Mouse (Mus musculus) heart, embryonic 15.5 days (tissue): Measurements from ENCODE around the gene Ccdc137. TPM values are rescaled to one million over a fixed set of nuclear protein-coding genes. Genes with fewer than 3 reads are reported as not detected.
"Not testable (repeated sequence)": the region's sequence is repeated elsewhere in the genome, so short reads cannot be mapped to it uniquely, and the experiment has no call there.

ENCODE experiments used
- ATAC-seq: fragments of 200-750 bp; cut with Nextera tagmentation; replicated peaks from 2 replicates; pipeline ENCODE4 v1.8.0; 2017; ENCODE audit warnings: low read depth, moderate TSS enrichment; ENCODE audit not compliant: insufficient number of reproducible peaks, insufficient read depth, low FRiP score
- H3K27ac ChIP-seq: fragments of 300-500 bp; sonication (generic); 2 replicates; pipeline ENCODE4 v1.5.1; 2015; ENCODE audit warnings: mild to moderate bottlenecking, inconsistent platforms
- H3K27me3 ChIP-seq: fragments of 300-500 bp; sonication (generic); 2 replicates; pipeline ENCODE4 v1.6.1; 2015; ENCODE audit warnings: inconsistent platforms
- H3K36me3 ChIP-seq: fragments of 300-500 bp; sonication (generic); 2 replicates; pipeline ENCODE4 v1.6.1; 2015; ENCODE audit warnings: mild to moderate bottlenecking, inconsistent platforms
- H3K4me1 ChIP-seq: fragments of 300-500 bp; sonication (generic); replicated peaks from 2 replicates; pipeline ENCODE4 v1.6.1; 2015; ENCODE audit warnings: inconsistent platforms
- H3K4me2 ChIP-seq: fragments of 300-500 bp; sonication (generic); 2 replicates; pipeline ENCODE4 v1.6.1; 2015; ENCODE audit warnings: inconsistent platforms, mild to moderate bottlenecking, moderate library complexity
- H3K4me3 ChIP-seq: fragments of 300-500 bp; sonication (generic); 2 replicates; pipeline ENCODE4 v1.5.1; 2015; ENCODE audit warnings: mild to moderate bottlenecking, inconsistent platforms
- H3K9ac ChIP-seq: fragments of 300-500 bp; sonication (generic); 2 replicates; pipeline ENCODE4 v1.6.1; 2015; ENCODE audit warnings: mild to moderate bottlenecking, inconsistent platforms
- H3K9me3 ChIP-seq: fragments of 300-500 bp; sonication (generic); replicated peaks from 2 replicates; pipeline ENCODE4 v1.6.1; 2016; ENCODE audit warnings: inconsistent platforms
- WGBS: fragments of 180-500 bp; shearing (Covaris S2); methylation state at CpG from one replicate; pipeline ENCODE4 v1.1.7; 2015; ENCODE audit warnings: mixed read lengths; 5-methylcytosine and 5-hydroxymethylcytosine counted together
- polyA plus RNA-seq: library from polyadenylated mRNA; unstranded; fragments of >200 nt; fragmentation: Nextera tagmentation; extraction: Ambion mirVana; gene quantifications from 2 replicates; pipeline ENCODE4 v1.2.1, GENCODE M21; 2015

Gene Ccdc137
- polyA plus RNA-seq = 22.1 and 26.5 TPM in 2 replicates

- H3K4me2 ChIP-seq = peak within 1 kb of the TSS; percentile 89
- peak within 1 kb of the TSS; percentile 95 for H3K27ac ChIP-seq
- H3K9me3 ChIP-seq = no peaks in the 10 kb centered on the region
- peaks cover 24% of the 10 kb centered on the region for H3K36me3 ChIP-seq
- no peaks in the 10 kb centered on the region for H3K27me3 ChIP-seq
- WGBS = 3% methylated on average over 62 of the region's 62 CpGs
- peak within 1 kb of the TSS; percentile 89 for H3K4me3 ChIP-seq
- H3K9ac ChIP-seq = peak within 1 kb of the TSS; percentile 95
- peak; percentile 88 for ATAC-seq
- peaks cover 27% of the 10 kb centered on the region for H3K4me1 ChIP-seq
These were observed at the start of gene Ccdc137, which contains the start of gene Oxld1 for GRCm38 (mm10) chr11:120457772-120458751. TSS of gene Ccdc137 (plus strand) at chr11:120458115. TSS of gene Oxld1 (minus strand) at chr11:120458068.

- not testable (repeated sequence) for H3K9ac ChIP-seq, H3K4me3 ChIP-seq, H3K9me3 ChIP-seq, H3K4me1 ChIP-seq, H3K27me3 ChIP-seq, H3K4me2 ChIP-seq, ATAC-seq, H3K27ac ChIP-seq
- WGBS = 96% methylated on average over 7 of the region's 10 CpGs
- H3K36me3 ChIP-seq = peaks cover 88% of the 10 kb centered on the region
These were observed 44.3 kb upstream of the Ccdc137 start for GRCm38 (mm10) chr11:120413621-120414020.

GRCm38 (mm10) chr11:120417852-120418251, 40.1 kb upstream of the Ccdc137 start:
- ATAC-seq = no peak
- H3K4me3 ChIP-seq = no peak overlapping the region
- H3K27ac ChIP-seq = 0 out of 2 replicates have a peak overlapping the region, but pooled peaks have one; percentile 12
- peaks cover 5% of the 10 kb centered on the region; the same call in 1 of the 2 replicates for H3K4me1 ChIP-seq
- no peaks in the 10 kb centered on the region for H3K9me3 ChIP-seq
- no peak overlapping the region for H3K4me2 ChIP-seq
- H3K27me3 ChIP-seq = no peaks in the 10 kb centered on the region
- H3K9ac ChIP-seq = no peak overlapping the region
- WGBS = 71% methylated on average over 7 of the region's 7 CpGs
- H3K36me3 ChIP-seq = peaks cover 78% of the 10 kb centered on the region

DNA sequence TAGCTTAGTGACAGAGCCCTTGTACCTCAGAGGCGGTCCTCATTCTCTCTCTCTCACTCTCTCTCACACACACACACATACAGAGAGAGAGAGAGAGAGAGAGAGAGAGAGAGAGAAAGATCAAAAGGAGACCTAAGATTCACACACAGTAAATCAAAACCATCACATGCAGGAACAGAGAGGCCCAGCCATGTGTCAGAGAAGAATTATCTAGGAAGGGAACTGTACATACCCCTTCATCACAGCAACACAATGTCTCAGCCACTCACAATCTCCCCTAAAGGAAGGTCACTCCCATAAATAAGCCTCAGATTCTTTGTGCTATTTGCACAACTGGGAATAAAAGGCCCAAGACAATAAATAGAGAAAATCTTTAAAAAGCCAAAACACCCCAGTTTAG, 39.3 kb upstream of the Ccdc137 start:
- Histone ChIP-seq H3K9ac (no peak overlapping the region), H3K36me3 (peaks cover 70% of the 10 kb centered on the region), H3K4me3 (no peak overlapping the region), H3K4me1 (peaks cover 10% of the 10 kb centered on the region), H3K27ac (no peak overlapping the region), H3K4me2 (no peak overlapping the region), H3K27me3 (no peaks in the 10 kb centered on the region), H3K9me3 (no peaks in the 10 kb centered on the region)
- no peak for ATAC-seq
- 79% methylated on average over 1 of the region's 1 CpGs for WGBS

- H3K4me3 ChIP-seq = no peak overlapping the region
- ATAC-seq = no peak
- peaks cover 11% of the 10 kb centered on the region for H3K4me1 ChIP-seq
- H3K36me3 ChIP-seq = peaks cover 66% of the 10 kb centered on the region
- peak overlapping the region; percentile 19; the same call in 1 of the 2 replicates for H3K27ac ChIP-seq
- no peak overlapping the region for H3K4me2 ChIP-seq
- H3K9ac ChIP-seq = no peak overlapping the region
- H3K27me3 ChIP-seq = no peaks in the 10 kb centered on the region
- 66% methylated on average over 13 of the region's 13 CpGs for WGBS
- no peaks in the 10 kb centered on the region for H3K9me3 ChIP-seq
These were observed 35.0 kb upstream of the Ccdc137 start for GRCm38 (mm10) chr11:120422651-120423568.

DNA sequence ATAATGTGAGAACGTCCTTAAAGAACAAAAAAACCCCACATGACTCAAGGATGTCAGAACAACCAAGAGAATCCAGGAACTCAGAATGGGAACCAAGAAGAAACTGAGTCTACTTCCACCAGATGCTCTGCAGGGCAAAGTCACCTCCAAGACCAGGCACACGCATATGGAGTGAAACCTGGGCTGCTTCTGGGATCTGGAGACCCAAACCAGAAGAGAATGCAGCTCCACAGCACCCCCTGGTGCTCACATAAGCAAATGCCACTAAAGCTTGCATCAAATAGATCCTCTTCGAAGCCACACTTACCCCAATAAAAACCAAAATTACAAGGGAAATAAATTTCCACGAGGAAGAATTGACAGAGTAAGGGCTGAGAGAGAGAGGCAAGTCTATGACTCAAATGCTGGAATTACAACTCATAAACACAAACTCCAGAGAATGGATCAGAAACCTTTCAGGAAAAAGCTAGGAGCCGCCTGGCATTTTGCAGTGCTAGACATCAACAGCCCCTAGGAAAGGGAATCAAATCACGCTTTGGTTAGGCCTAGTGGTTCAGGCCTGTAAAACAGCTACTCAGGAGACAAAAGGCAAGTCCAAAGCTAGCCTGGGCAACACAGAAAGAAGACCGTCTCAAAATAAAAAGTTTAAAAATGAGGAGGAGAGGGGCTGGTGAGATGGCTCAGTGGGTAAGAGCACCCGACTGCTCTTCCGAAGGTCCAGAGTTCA, 34.2 kb upstream of the Ccdc137 start:
- Histone ChIP-seq H3K27me3 (no peaks in the 10 kb centered on the region), H3K4me2 (no peak overlapping the region), H3K9ac (no peak overlapping the region), H3K4me3 (no peak overlapping the region), H3K4me1 (peaks cover 11% of the 10 kb centered on the region), H3K9me3 (no peaks in the 10 kb centered on the region), H3K27ac (peak overlapping the region; percentile 19; the same call in 1 of the 2 replicates), H3K36me3 (peaks cover 65% of the 10 kb centered on the region)
- ATAC-seq = no peak
- WGBS = 64% methylated on average over 9 of the region's 9 CpGs

DNA sequence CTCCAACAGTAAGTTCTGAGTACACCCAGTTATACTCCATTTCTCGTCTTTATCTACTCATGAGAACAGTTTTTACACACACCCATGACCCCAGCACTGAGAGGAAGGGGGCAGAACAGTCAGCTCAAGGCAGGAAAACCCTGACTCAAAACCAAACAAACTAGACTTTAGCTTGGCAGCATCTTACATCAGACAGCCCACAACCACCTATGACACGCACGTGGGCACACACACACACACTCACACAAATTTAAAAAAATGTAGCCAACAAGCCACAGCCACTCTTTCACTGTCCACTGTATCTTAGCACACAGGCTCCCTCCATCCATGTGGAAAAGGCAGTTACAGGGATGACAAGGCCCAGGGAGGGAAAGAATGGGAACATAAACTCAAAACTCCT, 31.2 kb upstream of the Ccdc137 start:
- Histone ChIP-seq H3K9me3 (no peaks in the 10 kb centered on the region), H3K27me3 (no peaks in the 10 kb centered on the region), H3K9ac (no peak overlapping the region), H3K27ac (no peak overlapping the region), H3K4me1 (peaks cover 11% of the 10 kb centered on the region), H3K4me2 (no peak overlapping the region), H3K36me3 (peaks cover 61% of the 10 kb centered on the region), H3K4me3 (no peak overlapping the region)
- 89% methylated on average over 3 of the region's 3 CpGs for WGBS
- ATAC-seq = no peak

DNA sequence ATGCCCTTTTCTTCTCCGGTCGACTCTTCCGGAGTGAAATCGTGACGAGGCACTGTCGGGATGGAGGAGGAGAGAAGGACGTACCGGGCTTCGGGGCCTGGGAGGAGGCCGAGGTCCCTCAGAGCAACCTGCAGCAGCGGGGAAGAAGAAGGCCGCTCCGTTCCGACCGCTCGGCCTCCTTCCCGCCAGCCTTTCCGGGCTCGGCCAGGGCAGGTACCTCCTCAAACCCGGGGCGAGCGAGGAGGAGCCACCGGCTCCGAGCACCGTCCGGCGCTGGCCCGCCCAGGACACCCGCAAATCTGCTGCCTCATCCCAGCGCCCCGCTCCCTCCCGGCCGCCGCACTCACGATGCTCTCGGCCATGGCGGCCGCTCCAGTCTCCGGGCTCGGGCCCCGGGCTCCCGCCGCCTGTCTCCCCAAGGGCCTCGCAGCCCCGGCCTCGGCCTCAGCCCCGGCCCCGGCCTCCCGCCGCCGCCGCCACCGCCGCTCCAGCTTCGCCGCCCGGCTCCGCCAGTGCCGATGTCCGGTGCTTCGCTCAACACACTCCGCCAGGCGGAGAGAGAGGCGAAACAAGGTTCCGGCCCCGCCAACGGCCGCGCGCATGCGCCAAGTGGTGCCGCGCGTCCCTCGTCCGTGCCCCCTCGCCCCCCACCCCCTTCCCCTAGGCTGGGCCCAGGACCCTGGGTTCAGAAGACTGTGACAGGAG, 20.6 kb upstream of the Ccdc137 start, which contains the start of gene Nploc4:
Gene Nploc4, minus strand, starts transcription at position 557 of the 705 bp plus-strand sequence.
- peaks cover 26% of the 10 kb centered on the region for H3K36me3 ChIP-seq
- no peaks in the 10 kb centered on the region for H3K27me3 ChIP-seq
- WGBS = under 1% methylated on average over 69 of the region's 77 CpGs
- peaks cover 12% of the 10 kb centered on the region for H3K4me1 ChIP-seq
- peak; percentile 87 for ATAC-seq
- H3K9ac ChIP-seq = peak within 1 kb of the TSS; percentile 93
- peak within 1 kb of the TSS; percentile 81 for H3K4me2 ChIP-seq
- H3K9me3 ChIP-seq = no peaks in the 10 kb centered on the region
- H3K27ac ChIP-seq = peak within 1 kb of the TSS; percentile 70
- H3K4me3 ChIP-seq = peak within 1 kb of the TSS; percentile 79

DNA sequence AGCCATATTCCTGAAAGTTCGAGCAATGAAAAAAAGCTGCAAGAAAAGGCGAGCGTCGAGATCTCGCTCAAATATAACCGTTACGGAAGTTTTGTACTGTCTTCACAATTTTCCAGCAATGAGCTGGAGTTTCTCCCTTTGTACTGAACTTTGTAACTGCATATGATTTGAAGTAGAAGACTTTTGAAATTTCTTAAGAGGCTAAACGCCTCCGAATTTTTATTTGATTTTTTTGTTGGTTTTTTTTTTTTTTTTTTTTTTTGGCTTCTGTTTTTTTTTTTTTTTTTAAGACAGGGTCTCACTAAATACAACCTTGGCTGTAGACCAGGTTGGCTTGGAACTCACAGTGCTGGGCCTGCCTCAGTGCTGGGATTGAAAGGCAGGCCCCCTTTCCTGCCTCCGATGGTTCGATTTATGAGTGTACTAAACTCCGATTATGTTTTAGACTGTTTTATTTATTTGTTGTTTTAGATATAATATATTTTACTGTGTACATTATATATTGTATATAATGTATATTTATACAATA, 20.0 kb upstream of the Ccdc137 start:
- Histone ChIP-seq H3K27me3 (no peaks in the 10 kb centered on the region), H3K27ac (peak overlapping the region; percentile 70), H3K4me1 (peaks cover 12% of the 10 kb centered on the region), H3K9me3 (no peaks in the 10 kb centered on the region), H3K36me3 (peaks cover 20% of the 10 kb centered on the region), H3K4me3 (peak overlapping the region; percentile 79), H3K9ac (peak overlapping the region; percentile 93), H3K4me2 (peak overlapping the region; percentile 81)
- ATAC-seq = no peak
- WGBS = 23% methylated on average over 12 of the region's 12 CpGs

- H3K9ac ChIP-seq = no peak within 1 kb of the TSS
- no peak within 1 kb of the TSS for H3K4me3 ChIP-seq
- no peaks in the 10 kb centered on the region for H3K36me3 ChIP-seq
- H3K4me2 ChIP-seq = no peak within 1 kb of the TSS
- H3K27me3 ChIP-seq = no peaks in the 10 kb centered on the region
- 83% methylated on average over 3 of the region's 3 CpGs for WGBS
- no peak for ATAC-seq
- H3K4me1 ChIP-seq = no peaks in the 10 kb centered on the region; the same call in 1 of the 2 replicates
- no peaks in the 10 kb centered on the region for H3K9me3 ChIP-seq
- no peak within 1 kb of the TSS for H3K27ac ChIP-seq
These were observed 15.6 kb upstream of the Ccdc137 start, which contains the start of gene Tspan10 for GRCm38 (mm10) chr11:120442344-120442743. TSS of gene Tspan10 (plus strand) at chr11:120442644.
